Comparison of ENCODE assay signal across 10 mouse cellular contexts in genomic region chr11:102394421-102395124, GRCm38 (mm10). TPM values are rescaled to one million over a fixed set of nuclear protein-coding genes. Genes with fewer than 3 reads are reported as not detected.
DNase-seq lines count a peak whose midpoint lies in the region; ATAC-seq and TF ChIP-seq lines count a peak whose summit lies in the region.
"Had no signal": no experiment of that assay in that cellular context is flagged by ENCODE, and none has a peak within 500 bp of the region (broad histone marks: within the 10 kb centered on the region; RNA-seq: fewer than 3 reads in every experiment).

No protein-coding gene starts in this region.

- peak overlapping the region; percentile 94 for H3K27ac ChIP-seq in forebrain, embryonic 12.5 days
- H3K27ac ChIP-seq in midbrain, embryonic 11.5 days (ENCODE audit: low read depth, low read length), result peak overlapping the region; percentile 40
- no peak overlapping the region for H3K27ac ChIP-seq in gastrocnemius, adult 2 months
- H3K27ac ChIP-seq: limb, embryonic 15.5 days had no signal

- intact Hi-C loops in gastrocnemius, adult 2 months (cut with DNase I), result no loop called here

- peak overlapping the region; percentile 84 for H3K9ac ChIP-seq in forebrain, embryonic 12.5 days
- H3K9ac ChIP-seq in midbrain, embryonic 11.5 days (ENCODE audit: low read length), result peak overlapping the region; percentile 69
- H3K9ac ChIP-seq: limb, embryonic 15.5 days had no signal

- peak; percentile 53 for DNase-seq in cerebellum, adult 11 months
- peak; percentile 71 to 73 for DNase-seq in adrenal gland, postnatal 36 days
- no peak for DNase-seq in midbrain, embryonic 11.5 days (ENCODE audit: low spot score, missing footprints)
- DNase-seq in gastrocnemius, adult 2 months, result no peak
- DNase-seq in spleen, postnatal 4 days (ENCODE audit: low spot score in 2 of 2), result no peak

- H3K4me3 ChIP-seq in forebrain, embryonic 12.5 days (replicated peaks), result peak overlapping the region; percentile 75
- H3K4me3 ChIP-seq in midbrain, embryonic 11.5 days (ENCODE audit: low read depth, low read length), result peak overlapping the region; percentile 59
- H3K4me3 ChIP-seq in gastrocnemius, adult 2 months, result no peak overlapping the region

- H3K4me2 ChIP-seq in forebrain, embryonic 12.5 days, result peak overlapping the region; percentile 89
- peak overlapping the region; percentile 74 for H3K4me2 ChIP-seq in midbrain, embryonic 11.5 days

- 75% methylated on average over 9 of the region's 9 CpGs for WGBS in forebrain, embryonic 12.5 days
- WGBS in midbrain, embryonic 11.5 days, result 87% methylated on average over 9 of the region's 9 CpGs

- peaks cover 8% of the 10 kb centered on the region; the same call in 1 of the 2 replicates for H3K36me3 ChIP-seq in forebrain, embryonic 12.5 days (replicated peaks)
- H3K36me3 ChIP-seq in midbrain, embryonic 11.5 days (ENCODE audit: control insufficient read depth, insufficient read depth, low read length), result no peaks in the 10 kb centered on the region
- H3K36me3 ChIP-seq: limb, embryonic 15.5 days had no signal

- no peaks in the 10 kb centered on the region for H3K9me3 ChIP-seq in forebrain, embryonic 12.5 days
- H3K9me3 ChIP-seq in midbrain, embryonic 11.5 days (ENCODE audit: control insufficient read depth, low read length), result no peaks in the 10 kb centered on the region
- H3K9me3 ChIP-seq: limb, embryonic 15.5 days had no signal

- no peak for TF ChIP-seq CTCF in gastrocnemius, adult 2 months (IDR thresholded peaks at IDR 0.05)

- peaks cover 67% of the 10 kb centered on the region for H3K4me1 ChIP-seq in forebrain, embryonic 12.5 days
- peaks cover 30% of the 10 kb centered on the region for H3K4me1 ChIP-seq in midbrain, embryonic 11.5 days (ENCODE audit: control insufficient read depth, insufficient read depth, low read length)

- H3K27me3 ChIP-seq in forebrain, embryonic 12.5 days, result peaks cover 19% of the 10 kb centered on the region
- H3K27me3 ChIP-seq in midbrain, embryonic 11.5 days (ENCODE audit: control insufficient read depth, insufficient read depth, low read length), result peaks cover 13% of the 10 kb centered on the region

- ATAC-seq in cerebellum, adult (ENCODE audit: insufficient number of reproducible peaks, low FRiP score, low TSS enrichment), result no peak
- no peak for ATAC-seq in forebrain, embryonic 12.5 days (ENCODE audit: low FRiP score)
- no peak for ATAC-seq in midbrain, embryonic 11.5 days (ENCODE audit: low FRiP score)
- no peak for ATAC-seq in activated CD4-positive, CD25-positive, alpha-beta regulatory T cell, adult 4 months

RNA-seq across cellular contexts. Expression of gene Rundc3a, which starts 1.4 kb away (rescaled TPM):
- total RNA-seq in adrenal gland, postnatal 36 days (2021), result 10 to 100 TPM; 29.1 to 29.6 TPM
- polyA plus RNA-seq in forebrain, embryonic 12.5 days (2016; fragmentation: Nextera tagmentation; extraction: Ambion mirVana), result 103 and 113 TPM in 2 replicates
- polyA plus RNA-seq in midbrain, embryonic 11.5 days (2014; fragmentation: Nextera tagmentation; extraction: Ambion mirVana), result 42.0 and 43.0 TPM in 2 replicates
- total RNA-seq in gastrocnemius, adult 2 months (2021), result not detected
- polyA plus RNA-seq in activated CD4-positive, CD25-positive, alpha-beta regulatory T cell, adult 4 months (2017; shearing (Covaris generic)), result 1 to 10 TPM; 2.4 TPM

RNA-seq across cellular contexts. Expression of gene Slc25a39, which starts 13.2 kb away (rescaled TPM):
- total RNA-seq in adrenal gland, postnatal 36 days (2021), result 100 to 1,000 TPM; 453 to 470 TPM
- 173 TPM in 2 replicates for polyA plus RNA-seq in forebrain, embryonic 12.5 days (2016; fragmentation: Nextera tagmentation; extraction: Ambion mirVana)
- polyA plus RNA-seq in midbrain, embryonic 11.5 days (2014; fragmentation: Nextera tagmentation; extraction: Ambion mirVana), result 167 and 193 TPM in 2 replicates
- total RNA-seq in gastrocnemius, adult 2 months (2021), result 10 to 100 TPM; 51.4 to 76.4 TPM
- 10 to 100 TPM; 50.9 to 65.4 TPM for polyA plus RNA-seq in activated CD4-positive, CD25-positive, alpha-beta regulatory T cell, adult 4 months (2017; shearing (Covaris generic))

RNA-seq across cellular contexts. Expression of gene Slc4a1, which starts 28.6 kb away (rescaled TPM):
- 1 to 10 TPM in 1 of 2 experiments, under 1 TPM in 1; 0.56 to 1.8 TPM for total RNA-seq in adrenal gland, postnatal 36 days (2021)
- polyA plus RNA-seq in forebrain, embryonic 12.5 days (2016; fragmentation: Nextera tagmentation; extraction: Ambion mirVana), result 21.2 and 25.7 TPM in 2 replicates
- 30.6 and 31.3 TPM in 2 replicates for polyA plus RNA-seq in midbrain, embryonic 11.5 days (2014; fragmentation: Nextera tagmentation; extraction: Ambion mirVana)
- total RNA-seq in gastrocnemius, adult 2 months (2021), result under 1 TPM in 1 of 2 experiments, not detected in 1; 0.06 TPM
- polyA plus RNA-seq in activated CD4-positive, CD25-positive, alpha-beta regulatory T cell, adult 4 months (2017; shearing (Covaris generic)), result 1 to 10 TPM in 1 of 2 experiments, not detected in 1; 2.9 TPM
- polyA plus RNA-seq: CD4-positive, CD25-positive, alpha-beta regulatory T cell, adult 4 months had no signal

RNA-seq across cellular contexts. Expression of gene Grn, which starts 35.5 kb away (rescaled TPM):
- 100 to 1,000 TPM; 181 to 214 TPM for total RNA-seq in adrenal gland, postnatal 36 days (2021)
- polyA plus RNA-seq in forebrain, embryonic 12.5 days (2016; fragmentation: Nextera tagmentation; extraction: Ambion mirVana), result 55.5 and 57.6 TPM in 2 replicates
- polyA plus RNA-seq in midbrain, embryonic 11.5 days (2014; fragmentation: Nextera tagmentation; extraction: Ambion mirVana), result 36.8 and 39.3 TPM in 2 replicates
- 10 to 100 TPM; 12.6 to 32.3 TPM for total RNA-seq in gastrocnemius, adult 2 months (2021)
- polyA plus RNA-seq in activated CD4-positive, CD25-positive, alpha-beta regulatory T cell, adult 4 months (2017; shearing (Covaris generic)), result 10 to 100 TPM; 23.7 to 30.3 TPM

RNA-seq across cellular contexts. Expression of gene Fam171a2, which starts 52.9 kb away (rescaled TPM):
- total RNA-seq in adrenal gland, postnatal 36 days (2021), result 1 to 10 TPM; 5.8 to 6.1 TPM
- 13.3 and 15.2 TPM in 2 replicates for polyA plus RNA-seq in forebrain, embryonic 12.5 days (2016; fragmentation: Nextera tagmentation; extraction: Ambion mirVana)
- polyA plus RNA-seq in midbrain, embryonic 11.5 days (2014; fragmentation: Nextera tagmentation; extraction: Ambion mirVana), result 7.2 and 10.6 TPM in 2 replicates
- 1 to 10 TPM in 1 of 2 experiments, under 1 TPM in 1; 0.66 to 1.1 TPM for total RNA-seq in gastrocnemius, adult 2 months (2021)
- polyA plus RNA-seq in activated CD4-positive, CD25-positive, alpha-beta regulatory T cell, adult 4 months (2017; shearing (Covaris generic)), result not detected
- polyA plus RNA-seq: CD4-positive, CD25-positive, alpha-beta regulatory T cell, adult 4 months had no signal

Comparison
In these comparisons a context has a peak if more than half of its experiments do, and no peak if none do; other contexts are left out.
1. DNase-seq: peak in cerebellum, adult 11 months (single experiment) and adrenal gland, postnatal 36 days (2 of 2); none in midbrain, embryonic 11.5 days (single experiment), gastrocnemius, adult 2 months (single experiment) and spleen, postnatal 4 days (0 of 2).
2. RNA of gene Rundc3a, which starts 1.4 kb away (polyA plus RNA-seq): 103 to 113 TPM in forebrain, embryonic 12.5 days and 42.0 to 43.0 TPM in midbrain, embryonic 11.5 days; 2.4 TPM in activated CD4-positive, CD25-positive, alpha-beta regulatory T cell, adult 4 months; every median in the first group is over 10 times any median in the second.